Mouse (Mus musculus): Measurements from ENCODE around the gene Fhit.

DNA sequence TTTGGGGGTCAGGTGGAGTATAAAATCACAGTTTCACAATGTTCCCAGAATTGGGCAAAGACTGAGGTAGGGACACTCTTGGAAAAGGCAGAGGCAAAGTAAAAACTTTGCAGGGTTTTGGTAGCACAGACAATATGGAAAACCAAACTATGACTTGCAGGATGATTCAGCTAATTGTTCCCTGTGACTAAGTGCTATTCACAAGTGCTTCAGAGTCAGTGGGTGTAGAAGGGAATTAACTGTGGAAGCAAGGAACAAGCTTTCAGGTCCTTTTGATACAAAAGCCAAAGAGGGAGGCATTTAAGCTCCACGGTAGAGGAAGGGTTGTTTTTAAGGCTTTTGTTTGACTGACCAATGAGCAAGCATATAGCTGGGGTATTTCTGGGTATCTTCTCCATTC is 1613.9 kb downstream of the Fhit start:
- no peak for TF ChIP-seq CTCF (IDR thresholded peaks at IDR 0.05; ENCODE audit: control insufficient read depth, insufficient read depth, low read length)
- TF ChIP-seq POLR2A (IDR thresholded peaks at IDR 0.05; ENCODE audit: borderline replicate concordance, control insufficient read depth, low read depth, low read length), result no peak

All from bone marrow, adult 2 months (tissue).